ENCODE assay signal across 19 mouse cellular contexts in genomic region chr13:97986691-97987090, GRCm38 (mm10).
"Had no signal": no experiment of that assay in that cellular context is flagged by ENCODE, and none has a peak within 500 bp of the region (broad histone marks: within the 10 kb centered on the region; RNA-seq: fewer than 3 reads in every experiment).

No protein-coding gene starts in this region.

- H3K4me3 ChIP-seq: limb, embryonic 12.5 days; limb, embryonic 15.5 days; midbrain, embryonic 13.5 days had no signal

- H3K27me3 ChIP-seq: limb, embryonic 12.5 days; limb, embryonic 15.5 days; midbrain, embryonic 13.5 days had no signal

- H3K36me3 ChIP-seq: midbrain, embryonic 13.5 days had no signal

- H3K9me3 ChIP-seq: limb, embryonic 12.5 days; limb, embryonic 15.5 days; midbrain, embryonic 13.5 days had no signal

- H3K4me2 ChIP-seq: limb, embryonic 12.5 days; limb, embryonic 15.5 days; liver, embryonic 11.5 days; lung, embryonic 14.5 days; midbrain, embryonic 13.5 days had no signal

- H3K9ac ChIP-seq: limb, embryonic 12.5 days; limb, embryonic 15.5 days; liver, embryonic 14.5 days; liver, postnatal 0 days; lung, embryonic 14.5 days; midbrain, embryonic 13.5 days had no signal

- H3K27ac ChIP-seq: limb, embryonic 12.5 days; limb, embryonic 15.5 days; liver, embryonic 14.5 days; macrophage; midbrain, embryonic 13.5 days had no signal

- ATAC-seq: liver, postnatal 0 days; lung, postnatal 0 days; midbrain, embryonic 13.5 days; midbrain, embryonic 16.5 days had no signal

- DNase-seq: kidney, adult 18-20 months; kidney, adult 9 months; kidney, postnatal 14 days; kidney, postnatal 4 days; left cerebral cortex, postnatal 4 days; liver, postnatal 0 days; lung, embryonic 14.5 days; right cerebral cortex, postnatal 25 days; spleen, adult 18-20 months; thymus, adult 2 months; thymus, postnatal 25 days had no signal
